In genomic region chr5:113590010-113590640, GRCm38 (mm10) we compare ENCODE assay signal across 21 mouse cellular contexts.
DNase-seq lines count a peak whose midpoint lies in the region; ATAC-seq and TF ChIP-seq lines count a peak whose summit lies in the region.
"Had no signal": no experiment of that assay in that cellular context is flagged by ENCODE, and none has a peak within 500 bp of the region (broad histone marks: within the 10 kb centered on the region; RNA-seq: fewer than 3 reads in every experiment).

No protein-coding gene starts in this region.

- H3K36me3 ChIP-seq in hindbrain, embryonic 12.5 days, result no peaks in the 10 kb centered on the region
- H3K36me3 ChIP-seq in hindbrain, embryonic 11.5 days (ENCODE audit: control insufficient read depth, insufficient read depth, low read length), result no peaks in the 10 kb centered on the region
- no peaks in the 10 kb centered on the region for H3K36me3 ChIP-seq in midbrain, embryonic 15.5 days (replicated peaks)
- H3K36me3 ChIP-seq in midbrain, embryonic 14.5 days (ENCODE audit: control insufficient read depth, insufficient read depth, low read length), result no peaks in the 10 kb centered on the region
- H3K36me3 ChIP-seq in intestine, postnatal 0 days (ENCODE audit: control insufficient read depth, insufficient read depth), result no peaks in the 10 kb centered on the region
- H3K36me3 ChIP-seq: embryonic facial prominence, embryonic 12.5 days; hindbrain, embryonic 15.5 days had no signal

- no peak for TF ChIP-seq CTCF in intestine, postnatal 0 days (IDR thresholded peaks at IDR 0.05; ENCODE audit: low read depth)

- 73% methylated on average over 5 of the region's 5 CpGs for WGBS in hindbrain, embryonic 12.5 days
- 68% methylated on average over 5 of the region's 5 CpGs for WGBS in hindbrain, embryonic 11.5 days
- WGBS in midbrain, embryonic 15.5 days, result 81% methylated on average over 5 of the region's 5 CpGs
- WGBS in midbrain, embryonic 14.5 days, result 76% methylated on average over 5 of the region's 5 CpGs
- 77% methylated on average over 5 of the region's 5 CpGs for WGBS in intestine, postnatal 0 days

- H3K4me2 ChIP-seq in hindbrain, embryonic 12.5 days (replicated peaks), result no peak overlapping the region
- no peak overlapping the region for H3K4me2 ChIP-seq in hindbrain, embryonic 11.5 days (replicated peaks; ENCODE audit: low read depth, low read length)
- H3K4me2 ChIP-seq in midbrain, embryonic 15.5 days, result no peak overlapping the region
- H3K4me2 ChIP-seq in midbrain, embryonic 14.5 days (ENCODE audit: low read length), result no peak overlapping the region
- no peak overlapping the region for H3K4me2 ChIP-seq in intestine, postnatal 0 days (replicated peaks; ENCODE audit: low read depth)
- H3K4me2 ChIP-seq: embryonic facial prominence, embryonic 12.5 days; hindbrain, embryonic 15.5 days; liver, embryonic 11.5 days had no signal

- no peaks in the 10 kb centered on the region; the same call in 1 of the 2 replicates for H3K27me3 ChIP-seq in hindbrain, embryonic 12.5 days
- H3K27me3 ChIP-seq in hindbrain, embryonic 11.5 days (ENCODE audit: control insufficient read depth, insufficient read depth, low read length), result no peaks in the 10 kb centered on the region
- no peaks in the 10 kb centered on the region for H3K27me3 ChIP-seq in midbrain, embryonic 15.5 days (replicated peaks)
- H3K27me3 ChIP-seq in midbrain, embryonic 14.5 days (ENCODE audit: control insufficient read depth, insufficient read depth, low read length), result no peaks in the 10 kb centered on the region
- H3K27me3 ChIP-seq in intestine, postnatal 0 days (replicated peaks; ENCODE audit: control insufficient read depth, insufficient read depth, low read length), result no peaks in the 10 kb centered on the region
- H3K27me3 ChIP-seq: embryonic facial prominence, embryonic 12.5 days; hindbrain, embryonic 15.5 days had no signal

- no peak overlapping the region for H3K4me3 ChIP-seq in hindbrain, embryonic 12.5 days
- H3K4me3 ChIP-seq in hindbrain, embryonic 11.5 days (ENCODE audit: low read depth, low read length), result no peak overlapping the region
- no peak overlapping the region for H3K4me3 ChIP-seq in midbrain, embryonic 15.5 days
- H3K4me3 ChIP-seq in midbrain, embryonic 14.5 days (replicated peaks; ENCODE audit: low read depth, low read length), result no peak overlapping the region
- H3K4me3 ChIP-seq in intestine, postnatal 0 days (ENCODE audit: low read depth, low read length), result no peak overlapping the region
- H3K4me3 ChIP-seq: embryonic facial prominence, embryonic 12.5 days; erythroblast, embryonic 14.5 days; hindbrain, embryonic 15.5 days had no signal

- peak; percentile 23; the same call in 1 of the 2 replicates for ATAC-seq in cerebellum, adult (ENCODE audit: insufficient number of reproducible peaks, low FRiP score, low TSS enrichment)
- ATAC-seq in hindbrain, embryonic 12.5 days (ENCODE audit: low FRiP score), result no peak
- ATAC-seq in hindbrain, embryonic 11.5 days (ENCODE audit: low FRiP score), result no peak
- ATAC-seq in midbrain, embryonic 15.5 days (replicated peaks), result no peak
- no peak for ATAC-seq in midbrain, embryonic 14.5 days (ENCODE audit: low FRiP score, low TSS enrichment)
- ATAC-seq in intestine, postnatal 0 days, result no peak
- ATAC-seq: CD4-positive, CD25-positive, alpha-beta regulatory T cell, adult 4 months; forebrain, embryonic 14.5 days; intestine, embryonic 16.5 days had no signal

- H3K27ac ChIP-seq in hindbrain, embryonic 12.5 days, result 0 out of 2 replicates have a peak overlapping the region, but pooled peaks have one; percentile 2
- no peak overlapping the region for H3K27ac ChIP-seq in hindbrain, embryonic 11.5 days (ENCODE audit: low read depth, low read length)
- H3K27ac ChIP-seq in midbrain, embryonic 15.5 days, result peak overlapping the region; percentile 89; the same call in 1 of the 2 replicates
- no peak overlapping the region for H3K27ac ChIP-seq in midbrain, embryonic 14.5 days (replicated peaks; ENCODE audit: low read depth, low read length)
- no peak overlapping the region for H3K27ac ChIP-seq in intestine, postnatal 0 days (ENCODE audit: low read depth, low read length)

- H3K9ac ChIP-seq in hindbrain, embryonic 12.5 days, result no peak overlapping the region
- no peak overlapping the region for H3K9ac ChIP-seq in hindbrain, embryonic 11.5 days (ENCODE audit: low read depth, low read length)
- H3K9ac ChIP-seq in midbrain, embryonic 15.5 days, result no peak overlapping the region
- H3K9ac ChIP-seq in midbrain, embryonic 14.5 days (replicated peaks; ENCODE audit: low read length), result no peak overlapping the region
- no peak overlapping the region for H3K9ac ChIP-seq in intestine, postnatal 0 days (ENCODE audit: low read depth, low read length)
- H3K9ac ChIP-seq: embryonic facial prominence, embryonic 12.5 days had no signal

- peaks cover 39% of the 10 kb centered on the region for H3K4me1 ChIP-seq in hindbrain, embryonic 12.5 days
- H3K4me1 ChIP-seq in hindbrain, embryonic 11.5 days (replicated peaks; ENCODE audit: control insufficient read depth, insufficient read depth, low read length), result peaks cover 7% of the 10 kb centered on the region
- peaks cover 33% of the 10 kb centered on the region for H3K4me1 ChIP-seq in midbrain, embryonic 15.5 days
- H3K4me1 ChIP-seq in midbrain, embryonic 14.5 days (ENCODE audit: control insufficient read depth, insufficient read depth, low read length), result peaks cover 23% of the 10 kb centered on the region
- no peaks in the 10 kb centered on the region for H3K4me1 ChIP-seq in intestine, postnatal 0 days (replicated peaks; ENCODE audit: control insufficient read depth, insufficient read depth, low read length)

- no peak for DNase-seq in cerebellum, adult 8-10 months
- no peak for DNase-seq in hindbrain, embryonic 11.5 days (ENCODE audit: low spot score)
- DNase-seq in midbrain, embryonic 14.5 days, result no peak
- DNase-seq in urinary bladder, postnatal 10 days (ENCODE audit: low spot score), result no peak
- DNase-seq: layer of hippocampus, postnatal 36 days; lung, adult 18-20 months; lung, postnatal 36 days; right cerebral cortex, postnatal 14 days; spleen, adult 18-20 months; thymus, postnatal 36 days had no signal

- H3K9me3 ChIP-seq in hindbrain, embryonic 12.5 days (replicated peaks), result no peaks in the 10 kb centered on the region
- no peaks in the 10 kb centered on the region for H3K9me3 ChIP-seq in hindbrain, embryonic 11.5 days (ENCODE audit: control insufficient read depth, low read length)
- no peaks in the 10 kb centered on the region for H3K9me3 ChIP-seq in midbrain, embryonic 15.5 days
- H3K9me3 ChIP-seq in midbrain, embryonic 14.5 days (ENCODE audit: control insufficient read depth, low read length), result no peaks in the 10 kb centered on the region
- no peaks in the 10 kb centered on the region for H3K9me3 ChIP-seq in intestine, postnatal 0 days (ENCODE audit: control insufficient read depth)
- H3K9me3 ChIP-seq: embryonic facial prominence, embryonic 12.5 days; hindbrain, embryonic 15.5 days had no signal

Comparison
In these comparisons a context has a peak if more than half of its experiments do, and no peak if none do; other contexts are left out.
1. H3K27ac ChIP-seq: peak in hindbrain, embryonic 12.5 days (single experiment) and midbrain, embryonic 15.5 days (single experiment); none in hindbrain, embryonic 11.5 days (single experiment), midbrain, embryonic 14.5 days (single experiment) and intestine, postnatal 0 days (single experiment).